Mouse (Mus musculus): ENCODE measurements around the gene Fabp7. TPM values are rescaled to one million over a fixed set of nuclear protein-coding genes. Genes with fewer than 3 reads are reported as not detected.

Gene Fabp7
- polyA plus RNA-seq, 1 experiment from 2014 or later = 2,743 TPM

- ATAC-seq (ENCODE audit: low read depth) = no peak
- H3K4me2 ChIP-seq = no peak overlapping the region
- no peak overlapping the region for H3K9ac ChIP-seq
- no peak overlapping the region for H3K4me3 ChIP-seq
- H3K27me3 ChIP-seq = no peaks in the 10 kb centered on the region
- no peaks in the 10 kb centered on the region for H3K4me1 ChIP-seq (replicated peaks)
- H3K36me3 ChIP-seq = peaks cover 10% of the 10 kb centered on the region; the same call in 1 of the 2 replicates
- no peak overlapping the region for H3K27ac ChIP-seq (replicated peaks)
- H3K9me3 ChIP-seq = no peaks in the 10 kb centered on the region
- 60% methylated on average over 2 of the region's 2 CpGs for WGBS
Measured at GRCm38 (mm10) chr10:57814295-57814694, 29.6 kb downstream of the Fabp7 start.

GRCm38 (mm10) chr10:57815869-57816268 is 31.2 kb downstream of the Fabp7 start:
- no peak overlapping the region for H3K9ac ChIP-seq
- no peak overlapping the region for H3K27ac ChIP-seq (replicated peaks)
- ATAC-seq (ENCODE audit: low read depth) = no peak
- no peaks in the 10 kb centered on the region for H3K9me3 ChIP-seq
- 81% methylated on average over 6 of the region's 6 CpGs for WGBS
- no peaks in the 10 kb centered on the region for H3K4me1 ChIP-seq (replicated peaks)
- H3K36me3 ChIP-seq = peaks cover 10% of the 10 kb centered on the region; the same call in 1 of the 2 replicates
- 0 out of 2 replicates have a peak, but pooled peaks cover 6% of the 10 kb centered on the region for H3K27me3 ChIP-seq
- no peak overlapping the region for H3K4me2 ChIP-seq
- H3K4me3 ChIP-seq = no peak overlapping the region

- Histone ChIP-seq H3K36me3 (no peaks in the 10 kb centered on the region), H3K9ac (no peak overlapping the region), H3K27me3 (0 out of 2 replicates have a peak, but pooled peaks cover 6% of the 10 kb centered on the region), H3K4me2 (no peak overlapping the region), H3K9me3 (no peaks in the 10 kb centered on the region), H3K27ac (replicated peaks) (no peak overlapping the region), H3K4me1 (replicated peaks) (peaks cover 5% of the 10 kb centered on the region; the same call in 1 of the 2 replicates), H3K4me3 (no peak overlapping the region)
- 96% methylated on average over 2 of the region's 2 CpGs for WGBS
- no peak for ATAC-seq (ENCODE audit: low read depth)
Measured at GRCm38 (mm10) chr10:57819209-57819608, 34.5 kb downstream of the Fabp7 start.

GRCm38 (mm10) chr10:57822473-57822872 is 37.8 kb downstream of the Fabp7 start:
- H3K4me2 ChIP-seq = no peak overlapping the region
- H3K4me1 ChIP-seq (replicated peaks) = peaks cover 5% of the 10 kb centered on the region; the same call in 1 of the 2 replicates
- 0 out of 2 replicates have a peak, but pooled peaks cover 6% of the 10 kb centered on the region for H3K27me3 ChIP-seq
- no peaks in the 10 kb centered on the region for H3K36me3 ChIP-seq
- 10% methylated on average over 3 of the region's 3 CpGs for WGBS
- H3K9me3 ChIP-seq = no peaks in the 10 kb centered on the region
- H3K27ac ChIP-seq (replicated peaks) = peak overlapping the region; percentile 38; the same call in 1 of the 2 replicates
- peak; percentile 75 for ATAC-seq (ENCODE audit: low read depth)
- no peak overlapping the region for H3K9ac ChIP-seq
- no peak overlapping the region for H3K4me3 ChIP-seq

GRCm38 (mm10) chr10:57828649-57829048 is 44.0 kb downstream of the Fabp7 start:
- 0 out of 2 replicates have a peak overlapping the region, but pooled peaks have one; percentile 0 for H3K27ac ChIP-seq (replicated peaks)
- peak; percentile 82 for ATAC-seq (ENCODE audit: low read depth)
- no peaks in the 10 kb centered on the region for H3K27me3 ChIP-seq
- no peak overlapping the region for H3K4me3 ChIP-seq
- no peaks in the 10 kb centered on the region for H3K9me3 ChIP-seq
- H3K36me3 ChIP-seq = no peaks in the 10 kb centered on the region
- no peak overlapping the region for H3K4me2 ChIP-seq
- 13% methylated on average over 5 of the region's 5 CpGs for WGBS
- H3K9ac ChIP-seq = no peak overlapping the region
- H3K4me1 ChIP-seq (replicated peaks) = peaks cover 5% of the 10 kb centered on the region; the same call in 1 of the 2 replicates

GRCm38 (mm10) chr10:57829621-57830020 is 44.9 kb downstream of the Fabp7 start:
- Histone ChIP-seq H3K9me3 (no peaks in the 10 kb centered on the region), H3K4me3 (no peak overlapping the region), H3K9ac (no peak overlapping the region), H3K36me3 (no peaks in the 10 kb centered on the region), H3K27ac (replicated peaks) (no peak overlapping the region), H3K4me2 (no peak overlapping the region), H3K4me1 (replicated peaks) (peaks cover 5% of the 10 kb centered on the region; the same call in 1 of the 2 replicates), H3K27me3 (no peaks in the 10 kb centered on the region)
- ATAC-seq (ENCODE audit: low read depth) = no peak
- WGBS = 57% methylated on average over 3 of the region's 3 CpGs

GRCm38 (mm10) chr10:57835094-57835493 is 50.4 kb downstream of the Fabp7 start:
- Histone ChIP-seq H3K27me3 (no peaks in the 10 kb centered on the region), H3K36me3 (no peaks in the 10 kb centered on the region), H3K4me3 (no peak overlapping the region), H3K9me3 (no peaks in the 10 kb centered on the region), H3K9ac (no peak overlapping the region), H3K27ac (replicated peaks) (no peak overlapping the region), H3K4me1 (replicated peaks) (no peaks in the 10 kb centered on the region), H3K4me2 (no peak overlapping the region)
- ATAC-seq (ENCODE audit: low read depth) = no peak
- WGBS = 98% methylated on average over 1 of the region's 1 CpGs

- ATAC-seq (ENCODE audit: low read depth) = no peak
Measured at GRCm38 (mm10) chr10:57835982-57836381, 51.3 kb downstream of the Fabp7 start.

More at GRCm38 (mm10) chr10:57835982-57836381, 51.3 kb downstream of the Fabp7 start:
- H3K27me3 ChIP-seq = no peaks in the 10 kb centered on the region
- no peak overlapping the region for H3K4me3 ChIP-seq
- no peak overlapping the region for H3K9ac ChIP-seq
- H3K36me3 ChIP-seq = no peaks in the 10 kb centered on the region
- H3K4me1 ChIP-seq (replicated peaks) = no peaks in the 10 kb centered on the region
- no peak overlapping the region for H3K27ac ChIP-seq (replicated peaks)
- H3K9me3 ChIP-seq = no peaks in the 10 kb centered on the region
- no peak overlapping the region for H3K4me2 ChIP-seq

Other genes starting within 250 kb of the Fabp7 start
- gene Pkib, start 152.9 kb upstream of the Fabp7 start, polyA plus RNA-seq (2015; fragmentation: Nextera tagmentation; extraction: Ambion mirVana) = 2.4 and 2.5 TPM in 2 replicates
- 29.7 and 32.4 TPM in 2 replicates for gene Smpdl3a, start 9.5 kb downstream of the Fabp7 start, polyA plus RNA-seq (2015; fragmentation: Nextera tagmentation; extraction: Ambion mirVana)